Mouse (Mus musculus) liver, embryonic 16.5 days (tissue): ENCODE measurements at regions not wholly inside any gene's neighbourhood (a gene's known extent, or its start where the extent isn't known, plus 50 kb on each side); places are given as distances from the start of the nearest gene placed in this dataset.

ENCODE experiments used
- ATAC-seq: fragments of 200-750 bp; cut with Nextera tagmentation; 2 replicates; pipeline ENCODE4 v1.8.0; 2017; ENCODE audit warnings: low read depth, mild to moderate bottlenecking, moderate number of reproducible peaks, moderate library complexity
- H3K27ac ChIP-seq: fragments of 300-500 bp; sonication (generic); 2 replicates; pipeline ENCODE4 v1.5.1; 2014; ENCODE audit warnings: mild to moderate bottlenecking, low read length
- H3K27me3 ChIP-seq: fragments of 300-500 bp; sonication (generic); 2 replicates; pipeline ENCODE4 v1.6.1; 2014; ENCODE audit warnings: low read depth, low read length, mixed read lengths; ENCODE audit not compliant: control insufficient read depth, insufficient read depth
- H3K36me3 ChIP-seq: fragments of 300-500 bp; sonication (generic); 2 replicates; pipeline ENCODE4 v1.6.1; 2014; ENCODE audit warnings: mild to moderate bottlenecking; ENCODE audit not compliant: control insufficient read depth, insufficient read depth
- H3K4me1 ChIP-seq: fragments of 300-500 bp; sonication (generic); 2 replicates; pipeline ENCODE4 v1.6.1; 2014; ENCODE audit warnings: low read depth, low read length, mixed read lengths; ENCODE audit not compliant: control insufficient read depth
- H3K4me2 ChIP-seq: fragments of 300-500 bp; sonication (generic); 2 replicates; pipeline ENCODE4 v1.6.1; 2014; ENCODE audit warnings: low read depth, low read length, mixed read lengths
- H3K4me3 ChIP-seq: fragments of 300-500 bp; sonication (generic); 2 replicates; pipeline ENCODE4 v1.5.1; 2014; ENCODE audit warnings: low read depth, mild to moderate bottlenecking, low read length
- H3K9ac ChIP-seq: fragments of 300-500 bp; sonication (generic); 2 replicates; pipeline ENCODE4 v1.6.1; 2014; ENCODE audit warnings: low read depth, low read length
- H3K9me3 ChIP-seq: fragments of 300-500 bp; sonication (generic); replicated peaks from 2 replicates; pipeline ENCODE4 v1.6.1; 2016; ENCODE audit warnings: low read length; ENCODE audit not compliant: control insufficient read depth
- WGBS: fragments of 180-500 bp; shearing (Covaris S2); extraction: QIAGEN DNeasy Blood & Tissue Kit; methylation state at CpG from one replicate; pipeline ENCODE4 v1.1.7; 2014; ENCODE audit not compliant: insufficient replicate concordance; 5-methylcytosine and 5-hydroxymethylcytosine counted together

DNA sequence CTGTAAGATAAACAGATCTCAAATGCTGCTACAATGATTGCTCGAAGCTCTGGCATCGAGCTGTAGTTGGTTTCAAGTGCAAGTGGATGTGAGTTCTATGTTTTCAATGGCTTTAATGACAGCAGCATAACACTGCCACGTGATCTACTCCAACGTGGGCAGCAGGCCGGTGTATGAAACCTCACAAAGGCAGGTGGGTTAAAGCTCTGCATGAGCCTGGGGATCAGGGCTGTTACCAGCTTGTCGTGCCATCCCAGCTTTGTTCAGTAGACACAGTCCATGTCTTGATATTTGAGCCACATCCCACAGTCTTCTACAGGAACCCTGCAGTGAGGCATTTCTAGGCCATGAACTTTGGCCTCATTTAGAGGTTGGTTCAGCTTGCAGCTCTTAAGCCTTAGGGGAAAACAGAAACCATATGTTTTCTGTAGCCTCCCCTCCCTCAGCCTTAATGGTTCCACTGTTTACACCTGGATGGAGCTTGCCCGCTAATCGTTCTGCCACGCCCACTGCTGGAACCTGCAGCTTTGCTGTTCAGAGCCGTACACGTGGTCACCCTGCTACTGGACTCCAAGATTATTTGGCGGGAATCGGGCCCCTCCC, 121.8 kb upstream of the Serpine2 start:
- no peaks in the 10 kb centered on the region for H3K36me3 ChIP-seq
- no peak for ATAC-seq

DNA sequence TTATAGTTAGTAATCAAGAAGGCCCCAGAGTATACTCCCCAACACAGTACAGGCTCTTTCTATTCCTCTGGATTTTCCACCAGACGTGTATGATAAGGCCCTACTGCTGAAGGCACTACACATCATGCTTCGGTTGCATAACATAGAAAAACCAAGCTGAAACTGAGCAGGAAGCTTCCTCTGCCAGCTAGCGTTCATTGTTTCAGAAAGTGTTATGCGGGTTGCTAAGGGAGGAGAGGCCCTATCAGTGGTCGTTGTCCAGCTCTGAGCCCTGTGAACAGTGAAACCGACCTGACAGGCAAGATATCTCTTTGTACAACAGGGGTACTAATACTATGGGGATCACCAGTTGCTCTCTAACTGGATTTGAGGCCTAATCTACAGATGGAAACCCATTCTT, 118.9 kb upstream of the Serpine2 start:
- no peaks in the 10 kb centered on the region for H3K27me3 ChIP-seq
- no peaks in the 10 kb centered on the region for H3K9me3 ChIP-seq
- no peaks in the 10 kb centered on the region for H3K36me3 ChIP-seq
- no peak overlapping the region for H3K4me2 ChIP-seq
- no peak overlapping the region for H3K27ac ChIP-seq
- H3K9ac ChIP-seq: no peak overlapping the region
- 40% methylated on average over 6 of the region's 6 CpGs for WGBS
- ATAC-seq: no peak
- no peak overlapping the region for H3K4me3 ChIP-seq
- no peaks in the 10 kb centered on the region for H3K4me1 ChIP-seq

More for the DNA sequence above, 121.8 kb upstream of the Serpine2 start:
- H3K9me3 ChIP-seq: no peaks in the 10 kb centered on the region
- no peak overlapping the region for H3K4me2 ChIP-seq
- H3K27ac ChIP-seq: no peak overlapping the region
- H3K9ac ChIP-seq: no peak overlapping the region
- H3K4me3 ChIP-seq: no peak overlapping the region
- 69% methylated on average over 13 of the region's 13 CpGs for WGBS
- H3K27me3 ChIP-seq: no peaks in the 10 kb centered on the region
- no peaks in the 10 kb centered on the region for H3K4me1 ChIP-seq

DNA sequence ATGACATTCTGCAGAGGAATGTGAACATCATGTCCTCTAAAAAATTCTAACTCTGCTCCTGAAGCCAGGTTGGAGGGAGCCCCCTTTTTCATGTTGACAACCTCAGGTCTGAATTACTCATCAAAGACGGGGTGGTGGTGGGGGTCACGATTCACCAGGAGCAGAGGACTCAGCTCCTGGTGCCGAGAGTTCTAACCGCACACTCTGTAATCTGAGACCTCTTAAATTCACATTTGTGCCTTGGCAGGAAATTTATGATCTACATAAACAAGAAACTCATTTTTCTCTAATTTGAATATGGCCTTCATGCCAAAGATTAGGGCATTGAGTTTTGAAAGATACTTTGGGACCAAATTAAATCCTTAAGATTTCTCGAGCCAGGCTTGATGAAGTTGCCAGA, 117.2 kb upstream of the Serpine2 start:
- H3K9me3 ChIP-seq: no peaks in the 10 kb centered on the region
- no peak overlapping the region for H3K9ac ChIP-seq
- no peak overlapping the region for H3K4me2 ChIP-seq
- no peak overlapping the region for H3K27ac ChIP-seq
- 67% methylated on average over 5 of the region's 5 CpGs for WGBS
- no peaks in the 10 kb centered on the region for H3K4me1 ChIP-seq
- no peak for ATAC-seq
- H3K36me3 ChIP-seq: no peaks in the 10 kb centered on the region
- H3K4me3 ChIP-seq: no peak overlapping the region
- no peaks in the 10 kb centered on the region for H3K27me3 ChIP-seq

DNA sequence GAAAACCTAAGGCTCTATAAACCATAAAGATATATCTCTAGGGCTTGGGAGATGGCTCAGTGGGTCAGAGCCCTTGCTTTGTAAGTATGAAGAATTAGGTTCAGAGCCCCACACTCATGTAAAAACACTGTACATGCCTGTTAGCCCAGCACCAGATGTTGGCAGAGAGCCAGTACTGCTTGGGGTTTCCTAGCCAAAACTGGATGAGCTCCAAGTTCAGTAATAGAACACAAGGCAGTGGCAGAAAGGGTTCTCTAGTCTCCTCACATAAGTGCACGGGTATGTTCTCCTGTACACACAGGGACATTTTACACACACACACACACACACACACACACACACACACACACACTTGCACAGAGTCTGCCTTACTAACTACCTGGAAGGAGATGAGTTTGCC, 95.1 kb upstream of the Serpine2 start:
- H3K4me3 ChIP-seq: no peak overlapping the region
- no peak overlapping the region for H3K9ac ChIP-seq
- ATAC-seq: no peak
- H3K27ac ChIP-seq: no peak overlapping the region
- H3K4me1 ChIP-seq: no peaks in the 10 kb centered on the region
- no peaks in the 10 kb centered on the region for H3K36me3 ChIP-seq
- H3K27me3 ChIP-seq: no peaks in the 10 kb centered on the region
- WGBS: 52% methylated on average over 1 of the region's 1 CpGs
- H3K9me3 ChIP-seq: no peaks in the 10 kb centered on the region
- H3K4me2 ChIP-seq: no peak overlapping the region

DNA sequence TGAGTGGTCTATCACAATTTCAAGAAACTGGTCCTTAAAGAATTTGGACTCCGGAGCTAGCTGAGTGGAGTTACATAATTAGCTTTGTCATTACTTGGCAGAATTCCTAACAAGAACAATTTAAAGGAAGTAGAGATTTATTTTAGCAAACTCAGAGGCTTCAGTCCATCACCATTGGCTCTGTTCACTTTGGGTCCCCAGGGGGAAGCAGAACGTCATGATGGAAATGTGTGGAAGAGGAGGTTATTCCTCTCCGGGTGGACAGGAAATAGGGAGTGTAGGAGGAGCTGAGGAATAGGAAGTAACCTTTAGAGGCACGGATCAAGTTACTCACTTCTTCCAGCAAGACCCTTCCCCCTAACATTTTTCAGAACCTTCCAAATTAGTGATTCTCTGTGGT, 83.3 kb upstream of the Serpine2 start:
- WGBS: 61% methylated on average over 4 of the region's 4 CpGs
- H3K4me3 ChIP-seq: no peak overlapping the region
- H3K4me2 ChIP-seq: no peak overlapping the region
- no peak for ATAC-seq
- H3K9ac ChIP-seq: no peak overlapping the region
- no peaks in the 10 kb centered on the region for H3K27me3 ChIP-seq
- no peaks in the 10 kb centered on the region for H3K36me3 ChIP-seq
- H3K4me1 ChIP-seq: no peaks in the 10 kb centered on the region
- H3K27ac ChIP-seq: no peak overlapping the region
- no peaks in the 10 kb centered on the region for H3K9me3 ChIP-seq

DNA sequence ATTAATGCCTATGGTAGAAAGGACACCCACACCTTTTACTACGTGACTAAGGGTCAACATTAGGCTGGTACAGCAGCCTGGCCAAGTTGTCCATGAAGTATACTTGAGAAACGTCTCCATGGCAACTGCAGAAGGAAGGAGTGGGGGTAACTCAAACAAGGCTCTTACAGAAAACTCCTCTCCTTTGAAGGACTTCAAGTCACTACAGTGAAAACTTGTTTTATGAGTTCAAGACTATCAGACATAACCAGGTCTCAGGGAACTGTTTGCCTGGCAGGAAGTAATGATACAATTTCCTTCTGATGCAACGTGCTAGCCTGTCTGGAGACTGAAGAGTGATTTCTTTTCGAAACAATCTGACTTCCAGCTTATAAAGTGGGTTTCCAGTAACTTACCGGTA, 71.5 kb upstream of the Serpine2 start:
- H3K4me2 ChIP-seq: no peak overlapping the region
- no peak overlapping the region for H3K27ac ChIP-seq
- no peaks in the 10 kb centered on the region for H3K27me3 ChIP-seq
- ATAC-seq: no peak
- no peak overlapping the region for H3K9ac ChIP-seq
- no peaks in the 10 kb centered on the region for H3K4me1 ChIP-seq
- WGBS: 30% methylated on average over 5 of the region's 5 CpGs
- H3K36me3 ChIP-seq: no peaks in the 10 kb centered on the region
- H3K9me3 ChIP-seq: no peaks in the 10 kb centered on the region; the same call in 1 of the 2 replicates
- no peak overlapping the region for H3K4me3 ChIP-seq

DNA sequence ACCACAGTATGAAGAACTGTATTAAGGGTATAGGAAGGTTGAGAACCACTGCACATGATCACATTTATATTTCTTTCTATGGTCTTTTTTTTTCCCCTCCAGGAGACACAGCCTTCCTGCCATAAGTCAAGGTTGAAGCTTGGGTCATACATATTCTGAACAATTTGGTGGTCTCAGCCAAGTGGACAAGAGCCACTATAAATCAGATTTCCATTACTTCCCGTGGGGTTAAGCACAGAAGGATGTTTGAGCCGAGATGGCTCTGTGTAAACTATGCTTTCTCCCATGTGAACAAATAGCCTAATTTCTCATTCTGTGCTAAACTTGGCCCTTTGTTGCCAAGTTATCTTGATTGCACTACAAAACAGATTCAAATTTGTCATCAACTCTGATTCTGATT, 66.8 kb upstream of the Serpine2 start:
- H3K9me3 ChIP-seq: no peaks in the 10 kb centered on the region
- no peak for ATAC-seq
- no peak overlapping the region for H3K9ac ChIP-seq
- H3K4me2 ChIP-seq: no peak overlapping the region
- no peaks in the 10 kb centered on the region for H3K4me1 ChIP-seq
- no peak overlapping the region for H3K4me3 ChIP-seq
- H3K36me3 ChIP-seq: no peaks in the 10 kb centered on the region
- H3K27ac ChIP-seq: no peak overlapping the region
- 41% methylated on average over 2 of the region's 2 CpGs for WGBS
- no peaks in the 10 kb centered on the region for H3K27me3 ChIP-seq

DNA sequence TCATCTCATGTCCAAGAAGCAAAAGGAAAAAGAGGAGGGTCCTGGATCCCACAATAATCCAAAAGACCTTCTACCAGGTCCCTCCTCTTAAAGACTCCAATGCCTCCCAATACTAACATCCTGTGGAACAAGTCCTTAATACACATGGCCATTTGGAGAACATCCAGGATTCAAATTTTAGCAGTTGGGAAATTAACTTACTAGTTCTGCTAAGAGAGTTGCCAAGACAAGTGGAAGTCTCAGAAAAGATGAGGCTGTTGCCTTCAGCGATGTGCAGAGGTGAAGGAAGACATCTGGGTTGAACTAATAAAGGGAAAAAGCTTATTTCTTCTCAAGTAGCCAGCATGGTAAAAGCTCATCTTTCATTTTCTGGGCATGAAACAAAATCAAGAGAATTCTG, 64.8 kb upstream of the Serpine2 start:
- no peak overlapping the region for H3K27ac ChIP-seq
- no peak for ATAC-seq
- H3K36me3 ChIP-seq: no peaks in the 10 kb centered on the region
- no peaks in the 10 kb centered on the region for H3K9me3 ChIP-seq
- H3K9ac ChIP-seq: no peak overlapping the region
- H3K4me1 ChIP-seq: no peaks in the 10 kb centered on the region
- H3K4me2 ChIP-seq: no peak overlapping the region
- no peak overlapping the region for H3K4me3 ChIP-seq
- 53% methylated on average over 1 of the region's 1 CpGs for whole genome bisulfite sequencing
- no peaks in the 10 kb centered on the region for H3K27me3 ChIP-seq

DNA sequence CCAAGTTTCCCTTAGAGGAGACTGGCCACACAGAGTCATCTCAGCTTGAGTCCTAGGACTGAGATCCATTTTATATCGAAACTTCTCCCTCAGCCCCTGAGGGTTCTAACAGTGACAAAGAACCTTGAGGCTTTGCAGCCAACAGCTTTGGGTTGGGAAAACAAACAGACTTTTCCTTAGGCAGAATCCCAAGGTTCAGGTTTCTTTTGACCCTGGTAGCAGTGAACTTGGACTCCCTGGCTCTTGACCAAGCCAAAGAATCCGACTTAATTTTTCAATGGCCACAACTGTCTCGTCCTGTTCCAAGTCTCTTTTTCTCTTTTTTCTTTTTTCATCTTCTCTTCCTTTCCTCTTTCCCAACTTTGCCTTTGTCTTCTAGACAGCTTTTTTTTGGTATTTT, 60.9 kb upstream of the Serpine2 start:
- no peak overlapping the region for H3K4me3 ChIP-seq
- no peaks in the 10 kb centered on the region for H3K4me1 ChIP-seq
- WGBS: 55% methylated on average over 3 of the region's 3 CpGs
- no peaks in the 10 kb centered on the region for H3K9me3 ChIP-seq
- no peaks in the 10 kb centered on the region for H3K36me3 ChIP-seq
- no peaks in the 10 kb centered on the region for H3K27me3 ChIP-seq
- no peak overlapping the region for H3K27ac ChIP-seq
- ATAC-seq: no peak
- no peak overlapping the region for H3K4me2 ChIP-seq
- H3K9ac ChIP-seq: no peak overlapping the region
